14 mouse cellular contexts compared by ENCODE assay signal in the genomic region with DNA sequence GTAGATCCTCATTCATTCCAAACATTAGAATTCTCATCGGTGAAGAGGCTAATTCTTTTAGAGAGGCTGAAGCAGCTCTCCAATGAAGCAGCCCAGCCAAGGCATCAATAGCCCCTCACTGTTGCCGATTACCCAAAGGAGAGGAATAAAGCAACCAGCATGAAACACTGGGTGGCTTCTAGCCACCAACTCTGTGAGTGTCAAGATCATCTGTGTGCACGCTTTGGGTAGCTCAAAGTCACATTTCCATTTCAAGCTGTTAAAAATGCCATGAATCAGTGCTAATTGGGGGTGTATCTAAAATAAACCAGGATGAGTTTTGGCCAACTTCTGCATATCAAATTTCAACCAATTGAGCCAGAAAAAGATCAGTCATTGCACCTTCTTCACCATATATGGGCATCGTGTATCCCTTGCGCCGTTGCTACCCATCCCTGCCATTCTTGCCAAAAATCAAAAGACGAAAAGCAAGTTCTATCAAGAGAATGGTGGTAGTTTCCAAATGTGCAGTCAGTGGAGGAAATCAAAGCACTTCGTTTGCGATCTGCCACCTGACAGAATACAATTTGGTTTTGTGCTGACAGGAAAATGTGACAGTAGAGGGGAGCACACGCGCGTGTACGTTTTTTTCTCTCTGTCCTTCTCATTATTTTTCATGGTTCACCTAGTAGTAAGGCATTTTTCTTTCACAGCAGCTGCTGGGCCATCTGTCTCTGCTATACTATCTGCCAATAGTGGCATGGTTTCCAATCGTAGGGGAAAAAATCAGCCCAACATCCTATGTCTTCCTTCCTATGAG.
A peak's percentile ranks its signal among the peaks of the same experiment; 100 is the strongest.
DNase-seq lines count a peak whose midpoint lies in the region; ATAC-seq and TF ChIP-seq lines count a peak whose summit lies in the region.
"Had no signal": no experiment of that assay in that cellular context is flagged by ENCODE, and none has a peak within 500 bp of the region (broad histone marks: within the 10 kb centered on the region; RNA-seq: fewer than 3 reads in every experiment).

No protein-coding gene starts in this region.

- ATAC-seq in hindbrain, postnatal 0 days = peak; percentile 76
- ATAC-seq in hindbrain, embryonic 13.5 days (ENCODE audit: low FRiP score) = no peak
- ATAC-seq: CD4-positive, CD25-positive, alpha-beta regulatory T cell, adult 4 months had no signal

- H3K9ac ChIP-seq in hindbrain, postnatal 0 days (replicated peaks; ENCODE audit: low read length) = no peak overlapping the region
- H3K9ac ChIP-seq in hindbrain, embryonic 13.5 days = no peak overlapping the region
- H3K9ac ChIP-seq: limb, embryonic 13.5 days; lung, embryonic 15.5 days; midbrain, embryonic 12.5 days had no signal

- H3K36me3 ChIP-seq in hindbrain, postnatal 0 days (ENCODE audit: insufficient read depth, low read length) = no peaks in the 10 kb centered on the region
- H3K36me3 ChIP-seq in hindbrain, embryonic 13.5 days = no peaks in the 10 kb centered on the region
- H3K36me3 ChIP-seq: embryonic facial prominence, embryonic 10.5 days; limb, embryonic 13.5 days; lung, embryonic 15.5 days; midbrain, embryonic 12.5 days had no signal

- WGBS in hindbrain, postnatal 0 days = 59% methylated on average over 14 of the region's 14 CpGs
- 84% methylated on average over 14 of the region's 14 CpGs for WGBS in hindbrain, embryonic 13.5 days

- H3K27me3 ChIP-seq in hindbrain, postnatal 0 days (ENCODE audit: insufficient read depth, low read length) = no peaks in the 10 kb centered on the region
- H3K27me3 ChIP-seq in hindbrain, embryonic 13.5 days = no peaks in the 10 kb centered on the region
- H3K27me3 ChIP-seq: limb, embryonic 13.5 days; lung, embryonic 15.5 days; midbrain, embryonic 12.5 days had no signal

- H3K4me1 ChIP-seq in hindbrain, postnatal 0 days (ENCODE audit: insufficient read depth, low read length) = no peaks in the 10 kb centered on the region
- no peaks in the 10 kb centered on the region for H3K4me1 ChIP-seq in hindbrain, embryonic 13.5 days (replicated peaks)
- H3K4me1 ChIP-seq: embryonic facial prominence, embryonic 10.5 days; limb, embryonic 13.5 days; midbrain, embryonic 12.5 days had no signal

- no peak for TF ChIP-seq CTCF in hindbrain, postnatal 0 days (IDR thresholded peaks at IDR 0.05; ENCODE audit: low read depth)

- peak overlapping the region; percentile 36 for H3K4me2 ChIP-seq in hindbrain, postnatal 0 days (ENCODE audit: low read depth, low read length)
- H3K4me2 ChIP-seq in hindbrain, embryonic 13.5 days = no peak overlapping the region
- H3K4me2 ChIP-seq: limb, embryonic 13.5 days; lung, embryonic 15.5 days; midbrain, embryonic 12.5 days had no signal

- H3K4me3 ChIP-seq in hindbrain, postnatal 0 days (ENCODE audit: low read length) = no peak overlapping the region
- H3K4me3 ChIP-seq in hindbrain, embryonic 13.5 days = no peak overlapping the region
- H3K4me3 ChIP-seq: embryonic facial prominence, embryonic 10.5 days; gastrocnemius, adult 2 months; limb, embryonic 13.5 days; lung, embryonic 15.5 days; midbrain, embryonic 12.5 days had no signal

- peak; percentile 71 for DNase-seq in hindbrain, postnatal 0 days (ENCODE audit: low spot score)
- DNase-seq in cerebellum, adult 8-10 months = peak; percentile 46
- peak; percentile 54 for DNase-seq in layer of hippocampus, adult 9-11 months
- DNase-seq in right cerebral cortex, postnatal 36 days (ENCODE audit: low spot score in 2 of 2) = peak; percentile 12 to 26
- DNase-seq in kidney, adult 9 months = no peak
- DNase-seq in spleen, adult 12 weeks (ENCODE audit: low spot score) = no peak
- DNase-seq: gastrocnemius, adult 2 months; kidney, adult 2 months had no signal

- peak overlapping the region; percentile 48 for H3K27ac ChIP-seq in hindbrain, postnatal 0 days
- H3K27ac ChIP-seq in hindbrain, embryonic 13.5 days = no peak overlapping the region
- H3K27ac ChIP-seq: embryonic facial prominence, embryonic 10.5 days; gastrocnemius, adult 2 months; limb, embryonic 13.5 days; midbrain, embryonic 12.5 days had no signal

- no peaks in the 10 kb centered on the region for H3K9me3 ChIP-seq in hindbrain, postnatal 0 days (ENCODE audit: low read length)
- no peaks in the 10 kb centered on the region for H3K9me3 ChIP-seq in hindbrain, embryonic 13.5 days
- H3K9me3 ChIP-seq: embryonic facial prominence, embryonic 10.5 days; limb, embryonic 13.5 days; lung, embryonic 15.5 days; midbrain, embryonic 12.5 days had no signal

Comparison
In these comparisons a context has a peak if more than half of its experiments do, and no peak if none do; other contexts are left out.
1. DNase-seq: peak in hindbrain, postnatal 0 days (single experiment), cerebellum, adult 8-10 months (single experiment), layer of hippocampus, adult 9-11 months (single experiment) and right cerebral cortex, postnatal 36 days (2 of 2); none in kidney, adult 9 months (single experiment) and spleen, adult 12 weeks (single experiment).